Mouse (Mus musculus) kidney, adult 8-10 months (tissue): ENCODE measurements at regions not wholly inside any gene's neighbourhood (a gene's known extent, or its start where the extent isn't known, plus 50 kb on each side); places are given as distances from the start of the nearest gene placed in this dataset.

Experiments
- DNase-seq, 2 experiments: peaks; one replicate each; pipeline ENCODE4 v3.0.0; 2022

DNA sequence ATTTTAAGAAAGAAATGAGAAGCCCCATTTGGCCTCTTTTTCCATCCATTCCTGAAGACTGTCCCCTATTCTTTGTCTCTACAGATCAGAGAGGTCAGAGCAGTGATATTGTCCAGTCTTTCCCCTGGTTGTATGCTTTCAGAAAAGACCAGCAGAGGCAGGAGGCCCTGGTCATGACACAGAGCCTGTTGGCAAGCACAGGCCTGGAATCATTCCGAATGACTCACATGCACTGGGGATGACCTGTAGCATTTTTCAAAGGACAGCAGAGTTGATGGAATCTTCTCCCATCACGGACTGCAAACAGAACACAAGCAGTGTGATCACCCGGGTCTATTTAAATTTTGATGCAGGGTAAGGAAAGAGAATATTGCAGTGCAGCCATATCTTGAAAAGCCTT is 50.2 kb upstream of the Nxt1 start:
- DNase-seq, result peak; percentile 20 to 24

DNA sequence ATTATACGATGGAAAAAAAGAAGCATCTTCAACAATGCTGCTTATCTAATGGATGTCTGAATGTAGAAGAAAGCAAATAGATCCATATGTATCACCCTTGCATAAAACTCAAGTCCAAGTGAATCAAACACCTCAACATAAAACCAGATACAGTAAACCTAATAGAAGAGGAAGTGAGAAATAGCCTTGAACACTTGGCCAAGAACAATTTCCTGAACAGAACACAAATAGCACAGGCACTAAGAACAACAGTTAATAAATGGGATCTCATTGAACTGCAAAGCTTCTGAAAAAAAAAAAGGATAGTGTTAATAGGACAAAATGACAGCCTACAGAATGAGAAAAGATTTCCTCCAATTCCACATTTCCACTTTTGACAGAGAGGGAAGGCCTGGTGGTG is 60.5 kb upstream of the Nxt1 start:
- no peak for DNase-seq

DNA sequence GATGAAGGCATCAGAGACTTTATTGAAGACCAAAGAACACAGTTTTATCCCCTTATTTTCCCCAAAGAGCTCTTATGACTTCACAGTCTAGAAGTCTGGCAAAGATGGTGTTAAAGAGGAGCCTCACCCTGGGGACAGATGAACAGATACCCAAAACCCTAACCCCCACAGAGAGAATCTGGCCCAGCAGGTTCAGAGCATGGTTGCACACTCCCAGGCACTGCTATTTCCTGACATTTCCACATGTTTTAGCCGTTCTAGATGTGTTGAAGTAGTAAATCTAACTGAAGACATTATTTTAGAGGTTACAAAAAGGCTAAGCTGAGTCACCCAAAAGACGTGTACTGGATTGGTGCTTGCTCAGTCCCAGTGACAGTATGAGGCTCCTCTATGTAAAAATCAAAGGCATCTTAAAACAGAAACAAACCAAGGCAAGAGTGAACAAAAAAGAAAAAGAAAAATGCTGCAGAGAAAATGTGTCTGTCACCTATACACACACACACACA is 66.9 kb upstream of the Nxt1 start:
- no peak for DNase-seq

DNA sequence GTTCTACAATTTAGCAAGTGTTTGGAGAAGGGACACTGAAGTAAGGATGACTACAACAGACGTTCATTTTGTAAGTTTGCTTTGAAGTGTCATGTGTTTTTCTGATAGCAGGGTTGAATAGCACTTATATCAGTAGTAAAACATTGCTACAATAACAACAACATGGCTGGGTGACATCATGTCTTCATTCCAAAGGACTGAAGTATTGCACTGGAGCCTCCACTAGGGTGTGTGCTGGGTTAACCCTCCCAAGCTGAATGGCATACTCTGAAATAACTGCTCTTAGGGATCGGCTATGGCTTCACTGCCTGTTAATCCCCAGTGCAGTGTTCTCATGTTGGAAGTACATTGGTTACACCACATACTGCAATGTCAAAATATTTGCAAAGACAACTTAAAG is 68.5 kb upstream of the Nxt1 start:
- no peak for DNase-seq

- no peak for DNase-seq
These were observed 69.1 kb upstream of the Nxt1 start for GRCm38 (mm10) chr2:148603315-148603714.

DNA sequence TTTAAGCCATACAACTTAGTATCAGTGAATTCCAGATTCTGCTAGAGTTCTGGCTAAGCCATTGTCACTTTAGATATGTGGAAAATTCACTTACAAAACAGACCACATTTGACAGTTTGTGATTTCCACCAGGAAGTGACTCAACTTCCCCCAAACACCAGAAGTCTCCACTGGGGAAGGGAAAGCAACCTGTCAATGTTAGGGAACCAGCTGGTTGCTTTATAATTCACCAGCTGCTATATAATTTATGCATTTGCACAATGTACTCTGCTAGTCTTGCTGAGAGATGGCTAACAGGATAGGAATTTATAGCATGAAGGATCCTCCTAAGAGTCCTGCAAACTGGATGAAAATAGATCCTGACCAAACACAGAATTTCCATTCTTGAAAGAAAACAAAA is 72.9 kb upstream of the Nxt1 start:
- DNase-seq, result no peak

- DNase-seq, result no peak
These were observed 75.4 kb upstream of the Nxt1 start for GRCm38 (mm10) chr2:148596966-148597365.

GRCm38 (mm10) chr2:148585721-148586335 is 86.6 kb upstream of the Nxt1 start:
- no peak for DNase-seq

- no peak for DNase-seq
These were observed 90.2 kb upstream of the Nxt1 start for GRCm38 (mm10) chr2:148582208-148582607.

GRCm38 (mm10) chr2:148581666-148582065 is 90.7 kb upstream of the Nxt1 start:
- no peak for DNase-seq

- DNase-seq, result peak; percentile 16 to 32
These were observed 92.0 kb upstream of the Nxt1 start for GRCm38 (mm10) chr2:148580286-148580966.

GRCm38 (mm10) chr2:148579564-148579963 is 92.8 kb upstream of the Nxt1 start:
- no peak for DNase-seq

GRCm38 (mm10) chr2:148579027-148579426 is 93.4 kb upstream of the Nxt1 start:
- no peak for DNase-seq

DNA sequence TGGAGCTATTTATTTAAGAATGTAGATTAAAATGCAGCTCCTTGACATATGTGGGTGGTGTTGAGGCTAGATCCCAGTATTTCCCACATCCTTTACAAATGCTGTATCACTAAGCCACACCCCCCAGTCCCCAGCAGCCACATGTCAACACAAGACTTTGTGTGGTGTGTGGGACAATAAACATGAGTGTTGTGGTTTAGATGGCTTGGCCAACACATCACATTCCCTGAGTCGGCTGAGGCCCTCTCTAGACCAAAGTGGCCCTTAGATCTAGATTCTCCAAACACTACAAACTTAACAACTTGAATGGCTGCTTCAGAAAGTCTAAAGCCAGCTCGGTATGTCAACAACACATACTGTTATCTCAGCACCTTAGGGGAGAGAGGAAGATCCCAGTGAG is 94.2 kb upstream of the Nxt1 start:
- no peak for DNase-seq

DNA sequence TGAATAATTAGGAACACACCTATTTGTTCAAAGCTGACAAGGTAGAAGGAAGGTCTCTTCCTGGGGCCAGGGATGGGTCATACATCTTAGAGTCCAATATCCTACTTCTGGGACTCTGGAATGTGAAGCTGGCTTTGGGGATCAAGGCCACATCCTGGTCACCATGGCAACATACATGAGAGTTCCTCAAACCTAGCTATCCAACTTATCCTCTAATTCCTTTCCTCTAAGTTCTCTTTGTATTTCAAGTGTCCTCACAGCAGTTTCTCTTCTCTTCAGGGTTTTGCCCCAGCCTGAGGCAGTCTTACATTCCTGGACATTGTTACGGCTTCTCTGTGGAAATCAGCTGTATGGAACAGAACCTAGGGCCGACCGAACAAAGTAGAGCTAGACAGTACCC is 97.0 kb upstream of the Nxt1 start:
- no peak for DNase-seq

- peak; percentile 12 to 71 for DNase-seq
These were observed 100.2 kb upstream of the Nxt1 start for GRCm38 (mm10) chr2:148572165-148572564.

DNA sequence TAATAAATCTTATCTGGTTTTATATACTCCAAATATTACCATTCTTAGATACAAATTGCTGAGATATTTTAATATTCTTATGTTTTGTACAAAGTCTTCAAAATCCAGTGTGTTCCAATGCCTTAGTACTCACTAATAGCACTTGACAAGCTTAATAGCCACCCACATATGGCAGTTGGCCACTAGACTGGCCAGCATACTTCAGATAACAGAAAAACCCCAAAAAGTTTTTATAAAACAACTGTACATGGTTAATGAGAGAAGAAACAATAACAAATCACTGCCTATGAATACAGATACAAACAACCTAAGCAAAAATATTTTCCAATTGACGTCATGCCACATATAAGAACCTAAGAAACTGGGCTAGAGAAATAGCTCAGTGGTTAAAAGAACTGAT is 100.8 kb upstream of the Nxt1 start:
- no peak for DNase-seq

GRCm38 (mm10) chr2:148571018-148571417 is 101.4 kb upstream of the Nxt1 start:
- no peak for DNase-seq

DNA sequence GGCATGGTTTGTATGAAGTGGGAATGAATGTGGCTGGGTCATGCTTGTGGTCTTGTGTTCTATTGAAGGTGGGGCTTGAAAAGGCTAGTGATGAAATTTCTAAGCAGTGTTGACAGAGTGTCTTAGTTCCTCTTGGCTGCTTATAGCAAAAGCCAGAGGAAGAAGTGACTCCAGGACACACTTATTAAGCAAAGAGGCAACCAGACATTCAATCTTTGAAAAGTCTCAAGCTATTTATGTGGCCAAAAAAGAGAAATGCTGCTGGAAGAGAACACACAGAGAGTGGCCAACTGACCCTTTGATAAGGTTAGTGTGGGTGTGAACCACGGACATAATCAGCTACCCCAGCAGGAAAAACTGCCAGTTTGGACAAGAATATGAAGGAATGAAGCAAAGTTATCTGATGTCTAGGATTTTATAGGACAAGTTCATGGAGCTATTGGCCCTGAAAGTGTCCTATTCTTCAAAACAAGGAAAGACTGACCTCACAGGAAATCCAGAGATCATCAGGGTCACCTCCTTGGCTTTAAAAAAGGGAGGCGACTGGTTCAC is 104.4 kb upstream of the Nxt1 start:
- peak in 1 of 2 experiments; percentile 14 for DNase-seq

- DNase-seq, result no peak
These were observed 109.0 kb upstream of the Nxt1 start for GRCm38 (mm10) chr2:148563390-148563789.

- DNase-seq, result no peak
These were observed 110.4 kb upstream of the Nxt1 start for GRCm38 (mm10) chr2:148562041-148562440.

GRCm38 (mm10) chr2:148560013-148560773 is 112.2 kb upstream of the Nxt1 start:
- DNase-seq, result no peak

- DNase-seq, result peak; percentile 79 to 88
These were observed 113.0 kb upstream of the Nxt1 start for GRCm38 (mm10) chr2:148559376-148559775.

DNA sequence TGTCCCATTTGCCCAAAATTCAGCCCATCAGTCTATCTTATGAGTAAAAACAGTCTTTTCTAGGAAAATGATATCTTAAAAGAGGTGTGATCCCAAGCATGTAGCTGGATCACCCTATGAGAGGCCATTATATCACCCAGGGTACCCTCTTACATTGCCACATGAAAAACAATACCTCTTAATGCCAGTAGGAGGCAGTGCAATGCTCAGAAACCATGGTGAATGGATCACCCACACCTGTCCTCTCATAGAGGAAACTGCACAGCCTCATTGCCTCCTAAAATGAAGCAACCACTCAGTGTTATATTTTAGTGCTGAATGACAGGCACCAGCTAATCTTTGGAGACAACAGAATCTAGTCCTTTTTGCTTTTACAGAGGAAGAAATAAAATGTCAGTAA is 114.0 kb upstream of the Nxt1 start:
- no peak for DNase-seq
